Mouse (Mus musculus): ENCODE results near the gene Smg9.

The Smg9 gene

DNA sequence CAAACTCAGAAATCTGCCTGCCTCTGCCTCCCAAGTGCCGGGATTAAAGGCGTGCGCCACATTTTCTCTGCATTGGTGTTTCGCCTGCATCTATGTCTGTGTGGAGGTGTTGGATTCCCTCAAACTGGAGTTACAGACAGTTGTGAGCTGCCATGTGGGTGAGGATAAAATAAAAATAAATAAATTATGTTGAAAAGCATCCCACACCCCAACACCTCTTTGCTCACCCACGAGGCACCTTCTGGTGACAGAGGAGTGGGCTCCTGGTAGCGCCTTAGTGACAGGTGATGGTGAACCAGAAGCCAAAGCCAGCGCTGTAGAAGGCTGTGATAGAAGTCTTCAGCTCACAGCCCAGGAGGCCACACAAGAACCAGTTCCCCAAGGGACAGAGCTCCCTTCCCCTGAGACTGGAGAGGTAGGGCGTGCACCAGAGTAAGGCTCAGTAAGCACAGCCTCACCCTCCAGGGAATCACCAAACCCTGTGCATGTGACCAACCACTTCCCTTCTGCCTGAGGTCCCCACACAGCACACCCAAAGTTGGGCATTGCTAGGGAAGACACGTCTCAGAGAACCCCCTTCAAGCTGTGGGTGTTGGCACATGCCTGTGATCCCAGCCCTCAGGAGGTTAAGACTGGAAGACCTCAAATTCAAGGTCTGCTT is 46.0 kb downstream of the Smg9 start:
- DNase-seq (ENCODE audit: low spot score) = no peak

- DNase-seq (ENCODE audit: low spot score) = no peak
Measured at GRCm38 (mm10) chr7:24446697-24447340, 47.4 kb downstream of the Smg9 start.

- no peak for DNase-seq (ENCODE audit: low spot score)
Measured at GRCm38 (mm10) chr7:24448782-24449517, 49.5 kb downstream of the Smg9 start.

- no peak for DNase-seq (ENCODE audit: low spot score)
Measured at GRCm38 (mm10) chr7:24450585-24451017, 51.2 kb downstream of the Smg9 start.

DNA sequence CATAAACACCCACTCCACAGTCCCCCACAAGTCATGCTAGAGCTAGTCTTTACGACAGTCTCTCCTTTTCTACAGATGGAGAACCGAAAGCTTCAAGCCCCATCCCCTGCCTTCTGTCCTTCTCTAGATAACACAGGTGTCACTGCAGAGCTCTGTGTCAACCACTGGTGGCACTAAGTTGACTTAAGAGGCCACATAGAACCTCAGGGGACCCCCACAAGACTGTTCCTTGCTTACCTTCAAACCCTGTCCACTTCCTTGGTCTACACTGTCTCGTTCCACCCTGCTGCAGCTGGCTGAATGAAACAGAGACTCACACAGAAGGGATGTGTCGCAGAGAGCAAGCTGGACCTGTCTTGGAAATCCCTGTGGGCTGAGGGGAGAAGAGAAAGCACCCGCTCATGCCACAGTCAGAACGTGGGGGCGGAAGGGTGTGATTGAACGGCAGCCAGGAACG is 52.5 kb downstream of the Smg9 start, which contains the start of gene Irgc1:
Gene Irgc1, minus strand, starts transcription at position 443 of the 457 bp plus-strand sequence.
- DNase-seq (ENCODE audit: low spot score) = no peak

DNA sequence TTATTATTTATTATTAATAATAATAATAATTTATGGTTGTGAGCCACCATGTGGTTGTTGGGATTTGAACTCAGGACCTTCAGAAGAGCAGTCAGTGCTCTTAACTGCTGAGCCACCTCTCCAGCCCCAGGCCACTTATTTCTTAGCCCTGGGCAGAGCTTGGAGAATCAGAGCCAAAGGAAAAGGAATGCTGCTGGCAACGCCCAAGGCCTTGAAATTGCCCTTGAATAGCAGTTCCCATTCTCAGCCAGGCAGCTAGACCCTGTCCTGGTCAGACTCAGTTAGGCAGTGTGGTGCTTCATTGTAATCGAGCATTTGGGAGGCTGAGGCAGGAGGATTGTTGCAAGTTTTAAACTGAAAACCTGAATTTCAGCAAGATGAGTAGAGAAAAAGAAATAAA is 54.8 kb downstream of the Smg9 start:
- no peak for DNase-seq (ENCODE audit: low spot score)

- no peak for DNase-seq (ENCODE audit: low spot score)
Measured at GRCm38 (mm10) chr7:24455726-24456125, 56.3 kb downstream of the Smg9 start.

GRCm38 (mm10) chr7:24457726-24458370 is 58.4 kb downstream of the Smg9 start:
- no peak for DNase-seq (ENCODE audit: low spot score)

DNA sequence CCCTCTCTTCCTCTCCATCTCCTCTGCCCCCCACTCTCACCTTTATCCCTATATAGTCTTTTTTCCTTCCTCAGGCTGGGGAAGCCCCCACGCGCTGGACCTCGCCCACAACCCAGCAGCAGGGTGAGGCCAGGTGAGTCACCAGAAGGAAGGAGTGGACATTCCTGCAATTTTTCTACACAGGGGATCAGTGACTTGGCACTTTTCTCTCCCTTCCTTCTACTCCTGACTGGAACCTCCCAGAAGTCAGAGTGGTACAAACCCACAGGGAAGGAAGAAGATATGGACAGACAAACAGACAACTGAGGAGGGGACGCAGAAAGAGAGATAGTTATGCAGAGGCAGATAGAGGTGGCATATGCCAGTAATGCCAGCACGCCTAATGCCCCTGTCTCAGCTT is 60.0 kb downstream of the Smg9 start:
- no peak for DNase-seq (ENCODE audit: low spot score)

DNA sequence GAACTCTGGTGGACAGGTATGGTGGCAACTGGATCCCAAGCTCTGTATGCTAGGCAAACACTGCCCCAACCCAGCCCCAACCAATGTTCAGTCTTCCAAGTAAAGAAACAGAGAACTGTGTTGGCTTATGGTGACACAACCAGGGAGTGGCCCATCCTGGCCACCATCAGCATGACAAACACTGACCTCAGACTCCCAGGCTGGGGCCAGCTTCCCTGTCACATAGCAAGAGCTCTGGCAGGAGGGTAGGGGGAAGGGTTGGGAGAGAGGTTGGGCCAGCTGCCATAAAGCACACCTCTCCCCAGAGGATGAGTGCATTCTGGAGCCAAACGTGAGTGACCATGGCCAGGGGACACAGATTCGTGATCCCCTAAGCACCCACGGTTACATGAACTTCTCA is 60.4 kb downstream of the Smg9 start:
- no peak for DNase-seq (ENCODE audit: low spot score)

GRCm38 (mm10) chr7:24461376-24462051 is 62.1 kb downstream of the Smg9 start:
- DNase-seq (ENCODE audit: low spot score) = no peak

GRCm38 (mm10) chr7:24462388-24463319 is 63.2 kb downstream of the Smg9 start, which contains the start of gene Plaur:
Gene Plaur (plus strand): TSS chr7:24462484.
- DNase-seq (ENCODE audit: low spot score) = no peak

- DNase-seq (ENCODE audit: low spot score) = no peak
Measured at GRCm38 (mm10) chr7:24466835-24467234, 67.4 kb downstream of the Smg9 start.

DNA sequence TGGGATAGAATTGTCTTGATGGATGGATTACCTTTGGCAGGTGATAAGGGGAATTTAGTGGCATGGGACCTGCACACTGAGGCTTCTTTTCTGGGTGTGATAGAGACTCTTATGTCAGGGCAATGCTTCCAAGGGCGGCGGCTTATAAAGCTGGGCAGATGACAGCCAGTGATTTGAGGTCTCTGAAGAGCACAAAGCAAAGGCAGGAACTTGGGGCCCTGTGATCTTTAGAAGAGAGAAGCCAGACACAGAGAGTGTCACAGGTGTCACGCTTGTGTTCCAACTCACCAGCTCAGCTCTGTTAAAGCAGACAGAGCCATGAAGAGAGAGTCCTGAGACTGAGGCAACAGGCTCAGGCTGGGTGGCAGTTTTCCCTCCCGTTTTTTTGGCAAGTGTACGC is 68.5 kb downstream of the Smg9 start:
- no peak for DNase-seq (ENCODE audit: low spot score)

DNA sequence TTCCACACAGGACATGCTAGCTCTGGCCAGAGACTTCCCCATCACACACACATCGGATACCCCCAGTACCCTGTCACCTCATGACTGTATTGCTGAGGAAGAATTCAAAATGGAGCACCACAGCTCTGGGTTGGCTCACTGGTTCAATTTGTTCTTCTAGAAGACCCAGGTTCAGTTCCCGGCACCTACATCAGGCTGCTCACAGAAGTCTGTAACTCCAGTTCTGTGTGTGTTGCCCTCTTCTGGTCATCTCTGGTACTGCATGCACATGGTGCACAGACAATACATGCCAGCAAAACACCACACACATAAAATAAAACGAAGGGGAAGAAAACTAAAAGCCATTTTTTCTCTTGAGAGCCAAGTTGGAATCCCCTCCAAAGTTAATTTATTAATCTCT is 69.7 kb downstream of the Smg9 start:
- DNase-seq (ENCODE audit: low spot score) = no peak

- DNase-seq (ENCODE audit: low spot score) = no peak
Measured at GRCm38 (mm10) chr7:24470356-24470755, 70.9 kb downstream of the Smg9 start.
